Mouse (Mus musculus) cortical plate, adult 2 months (tissue): Measurements from ENCODE around the gene Ern2. TPM values are rescaled to one million over a fixed set of nuclear protein-coding genes. Genes with fewer than 3 reads are reported as not detected.

Experiments
- H3K27ac ChIP-seq: fragments of 200-500 bp; 2 replicates; pipeline ENCODE4 v1.5.1; 2012; ENCODE audit warnings: low read length, control low read depth, inconsistent platforms; ENCODE audit not compliant: insufficient read depth
- H3K4me1 ChIP-seq: fragments of 200-500 bp; 2 replicates; pipeline ENCODE4 v1.6.1; 2011; ENCODE audit warnings: low read length; ENCODE audit not compliant: control insufficient read depth, insufficient read depth
- H3K4me3 ChIP-seq: fragments of 200-500 bp; 2 replicates; pipeline ENCODE4 v1.5.1; 2011; ENCODE audit warnings: mild to moderate bottlenecking, low read length, control low read depth; ENCODE audit not compliant: insufficient read depth
- CTCF ChIP-seq: fragments of 200-500 bp; IDR thresholded peaks from 2 replicates; pipeline ENCODE4 v1.5.1; 2011; ENCODE audit warnings: mild to moderate bottlenecking, control low read depth, low read length; ENCODE audit not compliant: insufficient read depth; ENCODE audit errors: extremely low read depth
- POLR2A ChIP-seq: fragments of 200-500 bp; IDR thresholded peaks from 2 replicates; pipeline ENCODE4 v1.6.1; 2011; ENCODE audit warnings: mild to moderate bottlenecking, low read length, control low read depth; ENCODE audit not compliant: insufficient read depth; ENCODE audit errors: extremely low read depth
- polyA plus RNA-seq: library from polyadenylated mRNA; depleted of rRNA; stranded (reverse); fragments of >200 nt; gene quantifications from 2 replicates; pipeline ENCODE4 v1.2.3, GENCODE M21; 2012; rRNA removed

Gene Ern2
- polyA plus RNA-seq, 1 experiment: 0.10 TPM

GRCm38 (mm10) chr7:122135070-122135469 lies 50.9 kb downstream of the Ern2 start:
- H3K4me3 ChIP-seq: no peak overlapping the region
- TF ChIP-seq POLR2A (no peak), CTCF (peak; percentile 13; the same call in 1 of the 2 replicates)
- peaks cover 1% of the 10 kb centered on the region; the same call in 1 of the 2 replicates for H3K4me1 ChIP-seq
- H3K27ac ChIP-seq: no peak overlapping the region

- Histone ChIP-seq H3K27ac (peak overlapping the region; percentile 22; the same call in 1 of the 2 replicates), H3K4me3 (peak overlapping the region; percentile 82), H3K4me1 (peaks cover 1% of the 10 kb centered on the region; the same call in 1 of the 2 replicates)
- TF ChIP-seq POLR2A (no peak), CTCF (no peak)
These were observed 52.7 kb downstream of the Ern2 start for GRCm38 (mm10) chr7:122133338-122133625.

- no peak for TF ChIP-seq CTCF
- peak; percentile 87 for TF ChIP-seq POLR2A
- Histone ChIP-seq H3K4me1 (peaks cover 1% of the 10 kb centered on the region; the same call in 1 of the 2 replicates), H3K27ac (peak within 1 kb of the TSS; percentile 22; the same call in 1 of the 2 replicates), H3K4me3 (peak within 1 kb of the TSS; percentile 82)
These were observed 53.3 kb downstream of the Ern2 start, which contains the start of the genes Palb2 and Dctn5 for GRCm38 (mm10) chr7:122132497-122133337. Gene Palb2, minus strand, starts transcription at chr7:122132985. Gene Dctn5, plus strand, starts transcription at chr7:122133041.

GRCm38 (mm10) chr7:122131834-122132233 lies 54.2 kb downstream of the Ern2 start:
- H3K27ac ChIP-seq: no peak overlapping the region
- TF ChIP-seq CTCF: no peak
- no peak for TF ChIP-seq POLR2A
- peaks cover 1% of the 10 kb centered on the region; the same call in 1 of the 2 replicates for H3K4me1 ChIP-seq
- H3K4me3 ChIP-seq: no peak overlapping the region; the same call in 1 of the 2 replicates

- H3K4me3 ChIP-seq: no peak overlapping the region
- H3K27ac ChIP-seq: no peak overlapping the region
- H3K4me1 ChIP-seq: no peaks in the 10 kb centered on the region
- TF ChIP-seq CTCF: no peak
- no peak for TF ChIP-seq POLR2A
These were observed 59.1 kb downstream of the Ern2 start for GRCm38 (mm10) chr7:122126946-122127345.

GRCm38 (mm10) chr7:122125636-122126035 lies 60.4 kb downstream of the Ern2 start:
- no peak overlapping the region for H3K4me3 ChIP-seq
- H3K4me1 ChIP-seq: no peaks in the 10 kb centered on the region
- H3K27ac ChIP-seq: no peak overlapping the region
- TF ChIP-seq CTCF (no peak), POLR2A (no peak)

- Histone ChIP-seq H3K4me3 (no peak overlapping the region), H3K4me1 (no peaks in the 10 kb centered on the region), H3K27ac (no peak overlapping the region)
- no peak for TF ChIP-seq POLR2A
- TF ChIP-seq CTCF: no peak
These were observed 62.5 kb downstream of the Ern2 start for GRCm38 (mm10) chr7:122123518-122123917.

Other genes with a start within 250 kb of the Ern2 start
- 28.9 and 30.9 TPM in 2 replicates for gene Cog7, start 204.5 kb downstream of the Ern2 start, polyA plus RNA-seq
- 31.0 and 31.5 TPM in 2 replicates for gene Gga2, start 165.0 kb downstream of the Ern2 start, polyA plus RNA-seq
- 41.4 and 42.2 TPM in 2 replicates for gene Ubfd1, start 119.0 kb downstream of the Ern2 start, polyA plus RNA-seq
- 4.8 and 6.0 TPM in 2 replicates for gene Ears2, start 118.9 kb downstream of the Ern2 start, polyA plus RNA-seq
- 199 and 201 TPM in 2 replicates for gene Ndufab1, start 84.3 kb downstream of the Ern2 start, polyA plus RNA-seq
- gene Palb2, start 53.2 kb downstream of the Ern2 start, polyA plus RNA-seq: 1.6 and 2.1 TPM in 2 replicates
- gene Dctn5, start 53.2 kb downstream of the Ern2 start, polyA plus RNA-seq: 124 and 126 TPM in 2 replicates
- gene Plk1, start 26.8 kb downstream of the Ern2 start, polyA plus RNA-seq: 3.3 and 3.7 TPM in 2 replicates
- gene Chp2, start 33.3 kb upstream of the Ern2 start, polyA plus RNA-seq: 2.2 and 2.3 TPM in 2 replicates
- 767 and 768 TPM in 2 replicates for gene Prkcb, start 102.5 kb upstream of the Ern2 start, polyA plus RNA-seq